Mouse (Mus musculus): ENCODE measurements at regions not wholly inside any gene's neighbourhood (a gene's known extent, or its start where the extent isn't known, plus 50 kb on each side); places are given as distances from the start of the nearest gene placed in this dataset.

DNA sequence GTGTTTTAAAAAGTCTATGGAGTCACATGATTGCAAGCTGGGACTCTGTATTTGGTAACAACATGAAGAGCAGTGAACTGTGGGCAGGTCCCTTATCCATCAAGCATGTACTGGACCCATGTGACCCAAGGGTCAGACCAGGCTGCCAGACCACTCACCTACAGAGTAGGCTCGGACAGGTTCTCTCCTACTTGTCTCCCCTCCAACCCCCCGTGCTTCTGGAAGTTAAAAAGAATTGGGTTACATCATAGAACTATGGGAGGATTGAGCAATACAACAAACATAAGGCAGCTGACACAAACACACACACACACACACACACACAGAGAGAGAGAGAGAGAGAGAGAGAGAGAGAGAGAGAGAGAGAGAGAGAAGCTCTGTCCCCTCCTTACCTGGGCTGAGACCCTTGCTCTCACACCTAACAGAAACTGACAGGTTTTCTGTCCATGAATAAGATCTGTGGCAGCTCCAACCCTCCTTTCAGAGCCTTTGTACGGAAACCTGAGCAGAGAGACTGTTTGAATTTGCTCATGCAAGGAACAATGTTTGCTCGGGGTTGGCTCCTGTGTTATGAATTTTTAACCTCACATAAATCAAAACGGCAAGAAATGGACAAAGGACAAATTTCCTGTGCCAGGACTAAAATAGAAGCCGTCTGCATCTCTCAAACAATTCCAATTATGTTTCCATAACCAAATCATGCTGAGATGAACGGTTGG lies 159.0 kb upstream of the Arl4c start:
- WGBS: 16% methylated on average over 7 of the region's 7 CpGs
- no peak overlapping the region for H3K4me3 ChIP-seq (ENCODE audit: low read depth, low read length)
- no peak overlapping the region for H3K27ac ChIP-seq (ENCODE audit: low read depth)
- no peak for ATAC-seq (ENCODE audit: insufficient read depth)
- no peaks in the 10 kb centered on the region for H3K9me3 ChIP-seq (ENCODE audit: low read depth, low read length)
- H3K9ac ChIP-seq: no peak overlapping the region
- H3K4me1 ChIP-seq (ENCODE audit: insufficient read depth): no peaks in the 10 kb centered on the region
- H3K36me3 ChIP-seq (ENCODE audit: insufficient read depth): no peaks in the 10 kb centered on the region
- TF ChIP-seq CTCF (IDR thresholded peaks at IDR 0.05; ENCODE audit: low read depth): no peak
- no peak overlapping the region for H3K4me2 ChIP-seq
- no peaks in the 10 kb centered on the region for H3K27me3 ChIP-seq (ENCODE audit: insufficient read depth, low read length)
- DNase-seq: peak; percentile 58

DNA sequence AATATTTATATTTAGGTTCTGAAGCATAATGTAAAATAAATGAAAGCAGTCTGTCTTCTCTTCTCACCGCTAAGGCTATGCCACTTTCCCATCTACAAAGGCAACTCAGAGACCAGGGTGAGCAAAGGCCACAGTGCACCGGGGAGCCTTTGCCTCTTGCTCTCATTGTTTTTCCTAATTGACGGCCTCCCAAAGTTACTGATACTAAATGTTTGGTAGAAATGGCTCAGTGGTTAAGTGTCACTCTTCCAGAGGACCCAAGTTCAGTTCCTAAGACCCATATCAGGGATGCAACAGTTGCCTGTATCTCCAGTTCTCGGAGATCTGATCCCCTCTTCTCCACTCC lies 159.5 kb upstream of the Arl4c start:
- no peak overlapping the region for H3K4me3 ChIP-seq (ENCODE audit: low read depth, low read length)
- TF ChIP-seq CTCF (IDR thresholded peaks at IDR 0.05; ENCODE audit: low read depth): no peak
- H3K9me3 ChIP-seq (ENCODE audit: low read depth, low read length): no peaks in the 10 kb centered on the region
- WGBS: 46% methylated on average over 4 of the region's 4 CpGs
- H3K4me1 ChIP-seq (ENCODE audit: insufficient read depth): no peaks in the 10 kb centered on the region
- no peak overlapping the region for H3K27ac ChIP-seq (ENCODE audit: low read depth)
- no peak for DNase-seq
- H3K9ac ChIP-seq: no peak overlapping the region
- no peaks in the 10 kb centered on the region for H3K27me3 ChIP-seq (ENCODE audit: insufficient read depth, low read length)
- no peak for ATAC-seq (ENCODE audit: insufficient read depth)
- no peak overlapping the region for H3K4me2 ChIP-seq
- H3K36me3 ChIP-seq (ENCODE audit: insufficient read depth): no peaks in the 10 kb centered on the region

DNA sequence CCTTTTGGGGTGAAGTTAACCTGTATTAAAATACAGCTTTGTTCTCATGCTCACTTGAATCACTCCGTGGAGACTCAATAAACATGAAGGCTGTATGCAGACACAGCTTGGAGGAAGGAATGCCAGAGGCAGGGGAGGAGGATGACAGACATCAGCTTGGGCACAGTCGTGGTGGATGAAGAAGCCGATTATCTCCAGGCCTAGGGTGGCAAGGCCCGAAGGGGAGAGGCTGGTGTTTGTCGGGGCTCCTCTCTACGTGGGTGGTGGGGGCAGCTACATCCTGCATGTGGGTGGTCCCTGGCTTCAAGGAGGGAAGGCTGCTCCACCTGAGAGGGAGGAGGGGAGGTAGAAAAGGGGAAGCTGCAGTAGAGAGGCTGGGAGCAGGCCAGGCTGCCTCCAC lies 163.4 kb upstream of the Arl4c start:
- Histone ChIP-seq H3K36me3 (ENCODE audit: insufficient read depth) (no peaks in the 10 kb centered on the region), H3K4me2 (no peak overlapping the region), H3K9me3 (ENCODE audit: low read depth, low read length) (no peaks in the 10 kb centered on the region), H3K4me3 (ENCODE audit: low read depth, low read length) (no peak overlapping the region), H3K27ac (ENCODE audit: low read depth) (no peak overlapping the region), H3K4me1 (ENCODE audit: insufficient read depth) (no peaks in the 10 kb centered on the region), H3K27me3 (ENCODE audit: insufficient read depth, low read length) (no peaks in the 10 kb centered on the region), H3K9ac (no peak overlapping the region)
- TF ChIP-seq CTCF (IDR thresholded peaks at IDR 0.05; ENCODE audit: low read depth): no peak
- ATAC-seq (ENCODE audit: insufficient read depth) (no peak), DNase-seq (no peak)
- WGBS: 19% methylated on average over 6 of the region's 6 CpGs

GRCm38 (mm10) chr1:88866571-88866970 lies 164.6 kb upstream of the Arl4c start:
- DNase-seq: no peak
- WGBS: 87% methylated on average over 2 of the region's 2 CpGs
- no peak overlapping the region for H3K27ac ChIP-seq (ENCODE audit: low read depth)

GRCm38 (mm10) chr1:88867138-88867537 lies 165.1 kb upstream of the Arl4c start:
- no peak overlapping the region for H3K4me2 ChIP-seq
- DNase-seq: no peak
- no peak overlapping the region for H3K4me3 ChIP-seq (ENCODE audit: low read depth, low read length)
- no peaks in the 10 kb centered on the region for H3K9me3 ChIP-seq (ENCODE audit: low read depth, low read length)
- no peak for TF ChIP-seq CTCF (IDR thresholded peaks at IDR 0.05; ENCODE audit: low read depth)
- H3K36me3 ChIP-seq (ENCODE audit: insufficient read depth): no peaks in the 10 kb centered on the region
- no peaks in the 10 kb centered on the region for H3K4me1 ChIP-seq (ENCODE audit: insufficient read depth)
- 55% methylated on average over 3 of the region's 3 CpGs for WGBS
- H3K27me3 ChIP-seq (ENCODE audit: insufficient read depth, low read length): no peaks in the 10 kb centered on the region
- H3K9ac ChIP-seq: no peak overlapping the region
- no peak for ATAC-seq (ENCODE audit: insufficient read depth)
- H3K27ac ChIP-seq (ENCODE audit: low read depth): no peak overlapping the region

More at GRCm38 (mm10) chr1:88866571-88866970, 164.6 kb upstream of the Arl4c start:
- no peak for ATAC-seq (ENCODE audit: insufficient read depth)
- Histone ChIP-seq H3K9me3 (ENCODE audit: low read depth, low read length) (no peaks in the 10 kb centered on the region), H3K4me2 (no peak overlapping the region), H3K9ac (no peak overlapping the region), H3K4me1 (ENCODE audit: insufficient read depth) (no peaks in the 10 kb centered on the region), H3K36me3 (ENCODE audit: insufficient read depth) (no peaks in the 10 kb centered on the region), H3K27me3 (ENCODE audit: insufficient read depth, low read length) (no peaks in the 10 kb centered on the region), H3K4me3 (ENCODE audit: low read depth, low read length) (no peak overlapping the region)
- TF ChIP-seq CTCF (IDR thresholded peaks at IDR 0.05; ENCODE audit: low read depth): no peak

DNA sequence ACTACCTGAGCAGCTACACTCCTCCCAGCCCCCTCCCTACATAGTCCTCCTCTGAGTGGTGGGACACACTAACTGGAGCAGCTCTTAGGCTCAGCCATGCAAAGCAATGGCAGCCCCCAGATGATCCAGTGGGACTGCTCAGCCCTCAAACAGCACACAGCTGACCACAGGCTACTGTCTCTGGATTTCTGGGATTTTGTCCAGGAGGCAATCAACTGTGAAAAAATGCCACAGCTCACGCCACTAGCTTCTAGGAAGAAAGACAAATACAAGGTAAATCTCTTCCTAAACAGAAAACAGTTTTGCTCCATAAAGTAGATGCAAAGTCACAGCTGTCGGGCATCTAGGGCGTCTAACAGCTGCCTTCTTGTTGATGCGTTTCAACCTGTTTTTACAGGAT lies 167.9 kb upstream of the Arl4c start:
- Histone ChIP-seq H3K27ac (ENCODE audit: low read depth) (no peak overlapping the region), H3K36me3 (ENCODE audit: insufficient read depth) (no peaks in the 10 kb centered on the region), H3K9ac (no peak overlapping the region), H3K4me3 (ENCODE audit: low read depth, low read length) (no peak overlapping the region), H3K4me1 (ENCODE audit: insufficient read depth) (no peaks in the 10 kb centered on the region), H3K9me3 (ENCODE audit: low read depth, low read length) (no peaks in the 10 kb centered on the region), H3K27me3 (ENCODE audit: insufficient read depth, low read length) (no peaks in the 10 kb centered on the region), H3K4me2 (no peak overlapping the region)
- no peak for TF ChIP-seq CTCF (IDR thresholded peaks at IDR 0.05; ENCODE audit: low read depth)
- DNase-seq: peak; percentile 11
- WGBS: 72% methylated on average over 4 of the region's 4 CpGs
- no peak for ATAC-seq (ENCODE audit: insufficient read depth)

- ATAC-seq (ENCODE audit: insufficient read depth) (no peak), DNase-seq (peak; percentile 15)
- no peaks in the 10 kb centered on the region for H3K4me1 ChIP-seq (ENCODE audit: insufficient read depth)
- no peak overlapping the region for H3K4me3 ChIP-seq (ENCODE audit: low read depth, low read length)
- no peaks in the 10 kb centered on the region for H3K36me3 ChIP-seq (ENCODE audit: insufficient read depth)
- no peak overlapping the region for H3K4me2 ChIP-seq
- no peaks in the 10 kb centered on the region for H3K27me3 ChIP-seq (ENCODE audit: insufficient read depth, low read length)
- 52% methylated on average over 6 of the region's 6 CpGs for WGBS
- no peak overlapping the region for H3K9ac ChIP-seq
- no peak for TF ChIP-seq CTCF (IDR thresholded peaks at IDR 0.05; ENCODE audit: low read depth)
- no peak overlapping the region for H3K27ac ChIP-seq (ENCODE audit: low read depth)
- no peaks in the 10 kb centered on the region for H3K9me3 ChIP-seq (ENCODE audit: low read depth, low read length)
Observed at GRCm38 (mm10) chr1:88875356-88875755, 173.3 kb upstream of the Arl4c start.
